Mouse (Mus musculus) midbrain, embryonic 12.5 days (tissue): ENCODE data around the gene Atp5l. TPM values are rescaled to one million over a fixed set of nuclear protein-coding genes. Genes with fewer than 3 reads are reported as not detected.
"Not testable (repeated sequence)": the region's sequence is repeated elsewhere in the genome, so short reads cannot be mapped to it uniquely, and the experiment has no call there.

Source experiments
- ATAC-seq: fragments of 200-750 bp; cut with Nextera tagmentation; 2 replicates; pipeline ENCODE4 v1.8.0; 2017; ENCODE audit warnings: low read depth, moderate TSS enrichment, moderate library complexity; ENCODE audit not compliant: low FRiP score
- H3K27ac ChIP-seq: fragments of 300-500 bp; sonication (generic); replicated peaks from 2 replicates; pipeline ENCODE4 v1.5.1; 2016; ENCODE audit warnings: mild to moderate bottlenecking
- H3K27me3 ChIP-seq: fragments of 300-500 bp; sonication (generic); 2 replicates; pipeline ENCODE4 v1.6.1; 2016; ENCODE audit warnings: mild to moderate bottlenecking
- H3K36me3 ChIP-seq: fragments of 300-500 bp; sonication (generic); 2 replicates; pipeline ENCODE4 v1.6.1; 2016
- H3K4me1 ChIP-seq: fragments of 300-500 bp; sonication (generic); 2 replicates; pipeline ENCODE4 v1.6.1; 2016
- H3K4me2 ChIP-seq: fragments of 300-500 bp; sonication (generic); replicated peaks from 2 replicates; pipeline ENCODE4 v1.6.1; 2016; ENCODE audit warnings: mild to moderate bottlenecking, moderate library complexity
- H3K4me3 ChIP-seq: fragments of 300-500 bp; sonication (generic); 2 replicates; pipeline ENCODE4 v1.5.1; 2016; ENCODE audit warnings: mild to moderate bottlenecking
- H3K9ac ChIP-seq: fragments of 300-500 bp; sonication (generic); replicated peaks from 2 replicates; pipeline ENCODE4 v1.6.1; 2016; ENCODE audit warnings: mild to moderate bottlenecking, moderate library complexity
- H3K9me3 ChIP-seq: fragments of 300-500 bp; sonication (generic); 2 replicates; pipeline ENCODE4 v1.6.1; 2016; ENCODE audit warnings: mild to moderate bottlenecking
- WGBS: fragments of 180-500 bp; shearing (Covaris S2); methylation state at CpG from one replicate; pipeline ENCODE4 v1.1.7; 2016; 5-methylcytosine and 5-hydroxymethylcytosine counted together
- polyA plus RNA-seq: library from polyadenylated mRNA; unstranded; fragments of >200 nt; fragmentation: Nextera tagmentation; extraction: Ambion mirVana; gene quantifications from 2 replicates; pipeline ENCODE4 v1.2.1, GENCODE M21; 2016

Gene Atp5l
- polyA plus RNA-seq, result 524 and 532 TPM in 2 replicates

DNA sequence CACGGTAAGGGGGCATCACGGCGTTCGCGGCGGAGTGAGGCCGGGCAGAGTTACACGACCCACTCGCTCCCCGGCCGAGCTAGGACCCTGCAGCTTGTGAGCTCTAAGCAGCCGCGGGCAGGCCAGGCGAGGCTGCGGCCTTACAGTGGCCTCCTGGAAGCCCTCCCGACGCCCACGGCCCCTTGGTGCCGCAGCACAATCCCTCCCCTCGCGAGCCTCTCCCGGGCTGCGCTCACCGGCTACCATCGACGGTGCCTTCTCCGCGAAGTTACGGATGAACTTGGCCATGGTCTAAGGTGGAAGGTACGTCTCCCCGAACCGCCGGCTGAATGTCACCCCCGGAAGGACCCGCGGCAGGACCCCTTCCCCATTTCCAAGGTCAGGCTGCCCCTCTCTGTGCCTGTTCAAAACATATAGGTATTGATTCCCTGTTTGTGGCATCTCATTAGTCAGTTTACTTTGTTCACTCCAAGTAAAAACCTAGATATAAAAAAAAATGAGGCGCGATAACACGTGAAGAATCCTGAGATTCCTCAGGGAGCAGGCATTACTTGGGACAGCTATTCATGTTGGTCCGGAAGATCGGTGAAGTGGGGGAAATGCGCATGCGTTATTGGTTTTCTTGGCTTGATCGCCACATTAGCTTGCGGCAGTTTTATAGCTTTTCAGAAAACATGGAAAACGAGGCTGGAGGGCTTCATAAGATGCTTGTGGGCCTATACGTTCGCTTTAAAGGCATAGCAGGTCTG is at the start of gene Atp5l:
TSS of gene Atp5l (minus strand) at position 369 of the 749 bp plus-strand sequence.
- no peaks in the 10 kb centered on the region for H3K36me3 ChIP-seq
- peak within 1 kb of the TSS; percentile 88 for H3K4me2 ChIP-seq
- peak within 1 kb of the TSS; percentile 94 for H3K9ac ChIP-seq
- under 1% methylated on average over 48 of the region's 48 CpGs for WGBS
- no peaks in the 10 kb centered on the region for H3K27me3 ChIP-seq
- H3K9me3 ChIP-seq, result no peaks in the 10 kb centered on the region
- peak within 1 kb of the TSS; percentile 94 for H3K4me3 ChIP-seq
- ATAC-seq, result peak; percentile 87
- peaks cover 12% of the 10 kb centered on the region for H3K4me1 ChIP-seq
- peak within 1 kb of the TSS; percentile 89 for H3K27ac ChIP-seq

DNA sequence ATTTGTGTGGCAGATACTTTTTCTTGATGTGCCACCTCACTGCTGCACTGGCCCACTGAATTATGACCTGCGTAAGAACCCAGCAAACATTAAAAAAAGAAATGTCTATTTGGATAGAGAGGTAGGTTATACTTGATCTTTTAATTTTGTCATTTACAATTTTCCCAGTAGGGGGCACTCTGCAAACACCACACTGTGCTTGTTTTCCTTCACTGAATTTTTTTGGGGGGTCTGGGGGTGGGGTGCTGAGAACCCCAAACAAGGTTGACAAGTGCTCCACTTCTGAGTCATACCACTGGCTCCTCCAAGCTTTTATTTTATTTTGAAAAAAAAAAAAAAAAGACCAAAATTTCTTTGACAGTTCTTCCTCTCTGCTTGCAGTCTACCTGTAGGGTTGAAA is 48.9 kb upstream of the Atp5l start:
- WGBS, result 75% methylated on average over 1 of the region's 1 CpGs
- peaks cover 14% of the 10 kb centered on the region for H3K27me3 ChIP-seq
- H3K9me3 ChIP-seq, result no peaks in the 10 kb centered on the region
- peaks cover 10% of the 10 kb centered on the region for H3K4me1 ChIP-seq
- no peak overlapping the region for H3K27ac ChIP-seq
- H3K36me3 ChIP-seq, result no peaks in the 10 kb centered on the region
- H3K9ac ChIP-seq, result no peak overlapping the region
- no peak overlapping the region for H3K4me3 ChIP-seq
- no peak for ATAC-seq
- H3K4me2 ChIP-seq, result no peak overlapping the region

DNA sequence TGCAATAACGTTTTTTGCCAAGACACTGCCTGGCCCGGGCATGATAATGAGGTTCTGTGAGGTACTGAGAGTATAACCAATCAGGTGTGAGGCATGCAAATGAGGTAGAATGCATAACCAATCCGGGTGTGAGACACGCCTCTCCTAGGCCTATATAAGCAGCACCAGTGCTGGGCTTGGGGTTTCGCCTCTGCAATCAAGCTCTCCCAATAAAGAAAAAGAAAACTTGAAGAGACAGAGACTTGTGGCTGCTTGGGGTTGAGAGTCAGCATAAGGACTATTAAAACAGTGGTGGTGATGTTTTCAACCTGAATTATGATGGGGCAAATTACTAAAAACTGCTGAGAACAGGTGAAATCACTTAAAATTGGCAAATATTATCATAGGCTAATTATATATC is 47.2 kb upstream of the Atp5l start:
- 89% methylated on average over 5 of the region's 5 CpGs for WGBS
- not testable (repeated sequence) for H3K27me3 ChIP-seq, H3K4me2 ChIP-seq

DNA sequence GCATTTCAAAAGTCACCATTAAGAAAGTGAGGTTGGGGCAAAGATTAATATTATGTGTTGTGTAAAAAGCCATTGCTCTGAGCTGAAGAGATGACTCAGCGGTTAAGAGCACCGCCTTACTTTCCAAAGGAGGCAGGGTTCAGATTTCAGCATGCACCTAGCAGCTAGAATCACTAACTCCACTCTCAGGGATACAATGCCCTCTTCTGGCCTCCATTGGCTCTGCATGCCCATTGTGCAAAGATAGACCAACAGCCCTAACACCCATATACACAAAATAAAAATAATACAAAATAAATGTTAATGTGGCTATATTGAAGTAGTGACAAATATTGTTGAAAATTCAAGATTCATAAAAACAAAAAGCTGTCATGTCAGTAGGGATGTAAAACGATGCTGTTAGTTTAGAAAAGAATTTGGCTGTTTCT is 46.3 kb upstream of the Atp5l start:
- no peaks in the 10 kb centered on the region for H3K9me3 ChIP-seq
- no peak overlapping the region for H3K4me3 ChIP-seq
- ATAC-seq, result no peak
- no peak overlapping the region for H3K9ac ChIP-seq
- 26% methylated on average over 3 of the region's 3 CpGs for WGBS
- no peaks in the 10 kb centered on the region for H3K36me3 ChIP-seq
- H3K27ac ChIP-seq, result no peak overlapping the region
- peaks cover 6% of the 10 kb centered on the region; the same call in 1 of the 2 replicates for H3K27me3 ChIP-seq
- H3K4me1 ChIP-seq, result peaks cover 14% of the 10 kb centered on the region
- H3K4me2 ChIP-seq, result no peak overlapping the region

More for the DNA sequence above, 47.2 kb upstream of the Atp5l start:
- not testable (repeated sequence) for H3K36me3 ChIP-seq, H3K9ac ChIP-seq, H3K27ac ChIP-seq, ATAC-seq, H3K9me3 ChIP-seq, H3K4me3 ChIP-seq
- peaks cover 14% of the 10 kb centered on the region for H3K4me1 ChIP-seq

DNA sequence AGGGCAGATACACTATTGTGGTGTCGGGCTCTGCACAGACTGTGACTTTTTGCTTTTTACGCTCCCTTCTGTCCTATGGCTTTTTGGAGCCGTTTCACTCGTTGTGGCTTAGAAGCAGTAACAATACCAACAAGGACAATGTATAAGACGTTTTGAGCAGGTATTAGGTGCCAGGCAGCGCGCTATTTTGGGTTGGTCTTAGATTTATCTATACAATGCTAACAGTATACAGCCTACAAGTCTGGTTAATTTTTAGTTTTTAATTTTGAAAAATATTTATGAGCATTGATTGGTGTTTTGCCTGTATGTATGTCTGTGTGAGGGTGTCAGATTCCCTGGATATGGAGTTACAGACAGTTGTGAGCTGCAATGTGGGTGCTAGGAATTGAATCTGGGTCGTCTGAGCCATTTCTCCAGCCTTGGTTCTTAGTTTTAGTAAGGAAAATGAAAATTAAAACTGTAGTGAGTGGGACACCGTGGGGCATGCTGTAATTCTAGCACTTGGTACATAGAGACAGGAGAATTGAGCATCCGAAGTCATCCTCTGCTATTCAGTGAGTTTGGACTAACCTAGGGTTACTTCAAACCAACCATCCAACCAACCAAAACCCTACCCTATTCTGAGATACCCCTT is 45.4 kb upstream of the Atp5l start:
- no peak for ATAC-seq
- Histone ChIP-seq H3K27me3 (peaks cover 6% of the 10 kb centered on the region; the same call in 1 of the 2 replicates), H3K27ac (peak overlapping the region; percentile 46; the same call in 1 of the 2 replicates), H3K4me3 (peak overlapping the region; percentile 69), H3K36me3 (peaks cover 8% of the 10 kb centered on the region), H3K9ac (peak overlapping the region; percentile 52; the same call in 1 of the 2 replicates), H3K4me2 (peak overlapping the region; percentile 93), H3K9me3 (no peaks in the 10 kb centered on the region), H3K4me1 (peaks cover 14% of the 10 kb centered on the region)
- 16% methylated on average over 10 of the region's 10 CpGs for WGBS

DNA sequence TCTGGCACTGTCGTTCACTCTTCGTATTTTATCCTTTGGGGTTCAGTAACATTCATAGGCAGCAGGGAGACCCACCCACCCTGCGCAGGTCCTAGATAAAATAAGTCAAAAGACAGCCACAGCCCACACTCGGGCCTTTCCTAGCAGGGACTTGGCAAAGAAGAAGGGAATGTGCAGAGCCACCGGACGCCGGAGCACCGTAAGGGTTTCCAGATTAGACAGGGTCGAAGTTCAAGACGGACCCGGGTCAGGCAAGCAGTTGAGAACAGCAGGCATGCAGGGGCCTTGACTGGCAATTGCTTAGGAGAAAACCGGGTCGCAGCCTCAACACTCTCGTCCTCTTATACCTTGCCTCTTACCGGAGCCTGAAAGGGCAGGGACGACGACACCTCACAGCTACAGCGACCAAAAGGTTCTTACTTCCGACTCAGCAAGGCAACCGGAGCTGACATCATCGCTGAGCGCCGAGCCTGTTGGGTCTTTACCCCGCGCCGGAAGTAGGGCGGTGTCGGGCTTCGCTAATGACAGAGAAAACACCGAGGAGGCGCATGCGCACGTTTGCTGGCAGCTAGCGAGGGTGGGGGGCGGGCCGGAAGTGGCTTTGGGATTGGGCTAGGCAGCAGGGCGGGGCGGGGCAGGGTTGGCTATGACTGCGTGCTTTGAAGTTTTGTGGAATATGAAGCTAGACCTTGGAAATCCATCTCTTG is 44.7 kb upstream of the Atp5l start, which contains the start of gene Ube4a:
TSS of gene Ube4a (minus strand) at position 475 of the 707 bp plus-strand sequence.
- H3K4me1 ChIP-seq, result peaks cover 14% of the 10 kb centered on the region
- WGBS, result 2% methylated on average over 39 of the region's 39 CpGs
- H3K27me3 ChIP-seq, result peaks cover 3% of the 10 kb centered on the region; the same call in 1 of the 2 replicates
- peak; percentile 95 for ATAC-seq
- peak within 1 kb of the TSS; percentile 69 for H3K4me3 ChIP-seq
- peak within 1 kb of the TSS; percentile 46; the same call in 1 of the 2 replicates for H3K27ac ChIP-seq
- peaks cover 8% of the 10 kb centered on the region for H3K36me3 ChIP-seq
- H3K9me3 ChIP-seq, result no peaks in the 10 kb centered on the region
- H3K4me2 ChIP-seq, result peak within 1 kb of the TSS; percentile 93
- H3K9ac ChIP-seq, result peak within 1 kb of the TSS; percentile 80

DNA sequence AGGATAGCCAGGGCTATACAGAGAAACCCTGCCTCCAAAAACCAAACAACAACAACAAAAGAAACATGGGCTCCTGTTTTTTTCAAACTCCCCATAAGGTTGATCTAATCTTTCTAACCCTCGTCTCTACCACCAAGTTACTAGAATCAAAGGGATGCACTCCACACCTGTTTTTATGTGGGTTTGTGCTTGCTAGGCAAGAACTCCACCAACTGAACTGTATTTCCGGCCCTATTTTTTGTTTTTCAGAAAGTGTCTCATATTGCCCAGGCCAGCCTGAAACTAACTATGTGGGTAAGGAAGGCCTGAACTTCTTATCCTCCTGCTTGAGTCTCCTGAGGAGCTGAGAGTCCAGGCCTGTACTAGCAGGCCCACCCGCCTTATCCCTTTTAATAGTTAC is 33.9 kb upstream of the Atp5l start:
- H3K4me1 ChIP-seq, result no peaks in the 10 kb centered on the region
- ATAC-seq, result no peak
- H3K9me3 ChIP-seq, result no peaks in the 10 kb centered on the region
- WGBS, result 91% methylated on average over 3 of the region's 3 CpGs
- H3K9ac ChIP-seq, result no peak overlapping the region
- H3K27ac ChIP-seq, result no peak overlapping the region
- H3K36me3 ChIP-seq, result peaks cover 68% of the 10 kb centered on the region
- H3K27me3 ChIP-seq, result no peaks in the 10 kb centered on the region
- H3K4me3 ChIP-seq, result no peak overlapping the region
- H3K4me2 ChIP-seq, result no peak overlapping the region

DNA sequence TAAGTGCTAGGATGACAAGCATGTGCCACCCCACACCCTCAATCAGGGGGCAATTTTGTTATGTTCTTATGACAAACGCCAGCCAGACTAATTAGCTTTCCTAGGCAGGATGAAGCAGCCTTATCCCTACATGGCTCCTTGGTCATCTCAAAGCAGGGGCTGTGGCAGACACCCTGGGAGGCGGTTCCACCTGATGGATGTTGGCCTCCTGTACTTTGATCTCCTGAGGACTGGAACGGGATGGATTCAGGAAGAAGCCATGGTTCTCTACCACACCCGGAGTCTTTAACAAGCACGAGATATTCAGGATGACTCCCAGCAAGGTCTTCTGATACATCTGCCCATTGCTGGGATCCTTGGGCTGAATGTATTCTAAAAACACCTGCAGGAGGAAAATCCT is 27.3 kb upstream of the Atp5l start:
- Histone ChIP-seq H3K4me2 (no peak overlapping the region), H3K9me3 (no peaks in the 10 kb centered on the region), H3K9ac (no peak overlapping the region), H3K4me1 (no peaks in the 10 kb centered on the region), H3K4me3 (no peak overlapping the region), H3K27ac (no peak overlapping the region), H3K27me3 (no peaks in the 10 kb centered on the region), H3K36me3 (peaks cover 93% of the 10 kb centered on the region)
- ATAC-seq, result no peak
- WGBS, result 94% methylated on average over 5 of the region's 5 CpGs

DNA sequence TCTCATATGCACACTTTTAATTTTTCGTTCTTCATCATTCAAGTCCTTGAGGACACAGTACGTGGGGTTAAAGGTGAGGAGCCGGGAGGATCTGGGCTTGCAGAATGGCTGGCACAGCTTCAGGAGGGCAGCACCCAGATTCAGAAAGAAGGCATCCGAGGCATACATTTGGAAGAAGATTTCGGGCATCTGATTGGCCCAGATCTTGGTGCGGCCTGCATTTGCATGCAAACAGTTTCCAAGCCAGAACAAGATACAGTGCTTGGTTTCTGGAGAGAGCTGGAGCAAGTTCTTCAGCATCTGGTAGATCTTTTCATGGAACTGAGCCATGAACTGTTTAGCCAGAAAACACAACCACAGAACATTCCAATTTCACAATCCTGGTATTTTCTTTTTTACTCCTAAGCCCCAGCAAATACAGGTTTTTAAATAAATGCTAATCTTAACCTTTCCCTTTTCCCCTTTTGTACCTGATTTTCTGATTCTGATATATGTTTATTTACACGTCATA is 25.7 kb upstream of the Atp5l start:
- no peaks in the 10 kb centered on the region for H3K9me3 ChIP-seq
- WGBS, result 93% methylated on average over 7 of the region's 7 CpGs
- H3K36me3 ChIP-seq, result peaks cover 94% of the 10 kb centered on the region
- H3K27ac ChIP-seq, result no peak overlapping the region
- no peaks in the 10 kb centered on the region for H3K27me3 ChIP-seq
- H3K4me2 ChIP-seq, result no peak overlapping the region
- H3K9ac ChIP-seq, result no peak overlapping the region
- H3K4me3 ChIP-seq, result no peak overlapping the region
- no peaks in the 10 kb centered on the region for H3K4me1 ChIP-seq
- no peak for ATAC-seq

DNA sequence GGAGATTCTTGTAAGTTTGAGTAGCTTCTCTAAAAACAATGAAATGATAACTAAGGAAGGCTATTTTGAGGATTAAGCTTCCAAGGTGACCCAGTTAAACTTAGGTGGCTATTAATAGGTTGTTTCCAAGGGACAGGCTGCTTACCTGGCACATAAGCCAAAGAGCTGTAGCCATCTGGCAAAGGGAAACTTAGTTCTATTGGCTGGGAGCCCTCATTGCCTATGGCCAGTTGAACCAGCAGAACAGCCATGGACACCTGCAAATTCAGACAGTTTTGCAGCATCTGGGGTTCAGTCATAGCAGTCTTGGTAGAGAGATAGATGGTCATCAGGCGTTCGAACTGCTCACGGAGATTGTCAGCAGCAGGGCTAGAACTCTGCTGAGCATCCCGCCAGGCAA is 21.9 kb upstream of the Atp5l start:
- no peak for ATAC-seq
- Histone ChIP-seq H3K27me3 (no peaks in the 10 kb centered on the region), H3K27ac (no peak overlapping the region), H3K9me3 (no peaks in the 10 kb centered on the region), H3K4me2 (no peak overlapping the region), H3K9ac (no peak overlapping the region), H3K4me3 (no peak overlapping the region), H3K4me1 (no peaks in the 10 kb centered on the region), H3K36me3 (peaks cover 94% of the 10 kb centered on the region)
- WGBS, result 95% methylated on average over 4 of the region's 4 CpGs

DNA sequence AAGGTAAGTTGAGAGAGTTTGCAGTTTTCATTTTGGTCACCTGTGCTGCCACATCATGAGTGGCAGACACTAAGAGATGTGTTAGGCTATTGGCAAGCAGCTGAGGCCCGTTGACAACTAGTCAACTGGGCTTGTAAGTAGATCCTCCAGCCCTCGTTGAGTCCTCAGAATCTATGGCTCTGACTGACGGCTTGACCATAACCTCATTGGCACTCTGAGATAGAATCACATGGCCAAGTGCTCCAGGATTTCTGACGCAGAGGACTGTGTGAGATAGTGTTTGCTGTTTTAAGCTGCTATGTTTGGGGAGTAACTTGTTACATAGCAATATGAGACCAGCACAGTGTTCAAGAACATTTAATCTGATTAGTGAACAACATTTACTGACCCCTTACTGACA is 21.2 kb upstream of the Atp5l start:
- Histone ChIP-seq H3K4me3 (no peak overlapping the region), H3K36me3 (peaks cover 95% of the 10 kb centered on the region), H3K9ac (no peak overlapping the region), H3K27ac (no peak overlapping the region), H3K27me3 (no peaks in the 10 kb centered on the region), H3K4me1 (no peaks in the 10 kb centered on the region), H3K4me2 (no peak overlapping the region), H3K9me3 (no peaks in the 10 kb centered on the region)
- ATAC-seq, result no peak
- 89% methylated on average over 4 of the region's 4 CpGs for WGBS
